Mouse (Mus musculus): ENCODE results near the gene Ffar4. TPM values are rescaled to one million over a fixed set of nuclear protein-coding genes. Genes with fewer than 3 reads are reported as not detected.

Ffar4 gene
- not detected in 2 replicates for polyA plus RNA-seq (2016; fragmentation: Nextera tagmentation; extraction: Ambion mirVana)

GRCm38 (mm10) chr19:38096858-38097758, at the start of gene Ffar4:
Gene Ffar4, plus strand, starts transcription at chr19:38097071.
- H3K4me1 ChIP-seq: peaks cover 11% of the 10 kb centered on the region
- H3K4me2 ChIP-seq (replicated peaks): peak within 1 kb of the TSS; percentile 59
- WGBS: under 1% methylated on average over 77 of the region's 77 CpGs
- no peak for ATAC-seq (ENCODE audit: insufficient number of reproducible peaks, insufficient read depth, low FRiP score, low TSS enrichment)
- H3K4me3 ChIP-seq: peak within 1 kb of the TSS; percentile 35
- H3K9me3 ChIP-seq: no peaks in the 10 kb centered on the region
- H3K27ac ChIP-seq: no peak within 1 kb of the TSS
- no peaks in the 10 kb centered on the region for H3K36me3 ChIP-seq
- H3K9ac ChIP-seq: no peak within 1 kb of the TSS; the same call in 1 of the 2 replicates
- peaks cover 47% of the 10 kb centered on the region for H3K27me3 ChIP-seq

- Histone ChIP-seq H3K4me2 (replicated peaks) (no peak overlapping the region), H3K36me3 (no peaks in the 10 kb centered on the region), H3K9ac (no peak overlapping the region), H3K4me1 (peaks cover 3% of the 10 kb centered on the region; the same call in 1 of the 2 replicates), H3K9me3 (no peaks in the 10 kb centered on the region), H3K4me3 (no peak overlapping the region), H3K27me3 (no peaks in the 10 kb centered on the region), H3K27ac (no peak overlapping the region)
- 81% methylated on average over 1 of the region's 1 CpGs for WGBS
- ATAC-seq (ENCODE audit: insufficient number of reproducible peaks, insufficient read depth, low FRiP score, low TSS enrichment): no peak
These were observed 47.2 kb upstream of the Ffar4 start for GRCm38 (mm10) chr19:38049686-38050085.

DNA sequence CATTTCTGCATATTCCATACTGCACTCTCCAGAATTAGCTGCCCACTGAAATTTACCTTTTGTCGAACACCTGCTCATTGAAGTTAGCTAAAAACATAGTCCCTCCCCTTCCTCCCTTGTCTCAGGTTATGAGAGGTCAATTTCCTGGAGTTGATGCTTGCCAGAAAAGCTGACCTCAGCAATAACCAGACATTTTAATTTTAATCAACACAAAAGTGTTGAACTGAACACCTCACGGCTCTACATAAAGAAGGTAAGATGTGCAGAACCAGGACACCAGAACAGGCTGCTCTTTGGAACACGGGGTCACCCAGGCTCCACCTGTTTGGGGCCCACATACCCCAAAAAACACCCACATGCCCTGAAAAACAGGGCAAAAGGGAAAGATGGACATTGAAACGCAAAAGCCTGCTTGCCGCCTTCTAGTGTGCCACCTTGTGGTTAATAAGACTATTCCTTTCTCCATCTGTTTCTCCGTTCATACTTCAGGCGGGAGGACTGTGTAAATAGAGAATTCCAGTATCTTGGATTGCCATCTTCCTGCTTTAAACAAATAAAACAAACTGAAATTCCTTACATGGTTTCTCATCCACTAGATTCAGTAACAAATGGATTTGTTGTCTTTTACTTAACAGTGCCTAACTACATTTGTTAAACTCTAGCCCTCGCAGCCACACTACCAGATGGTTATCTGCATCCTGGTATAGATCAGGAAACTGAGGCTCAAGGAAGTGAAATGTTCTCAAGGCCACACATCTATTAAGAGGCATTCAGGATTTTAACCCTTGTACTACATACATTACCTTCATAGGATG, 43.4 kb upstream of the Ffar4 start:
- no peak for ATAC-seq (ENCODE audit: insufficient number of reproducible peaks, insufficient read depth, low FRiP score, low TSS enrichment)
- H3K27ac ChIP-seq: 0 out of 2 replicates have a peak overlapping the region, but pooled peaks have one; percentile 26
- peak overlapping the region; percentile 69 for H3K4me3 ChIP-seq
- WGBS: 26% methylated on average over 8 of the region's 8 CpGs
- no peaks in the 10 kb centered on the region for H3K9me3 ChIP-seq
- 0 out of 2 replicates have a peak overlapping the region, but pooled peaks have one; percentile 48 for H3K9ac ChIP-seq
- H3K4me1 ChIP-seq: peaks cover 12% of the 10 kb centered on the region; the same call in 1 of the 2 replicates
- peak overlapping the region; percentile 61 for H3K4me2 ChIP-seq (replicated peaks)
- no peaks in the 10 kb centered on the region for H3K36me3 ChIP-seq
- no peaks in the 10 kb centered on the region for H3K27me3 ChIP-seq

DNA sequence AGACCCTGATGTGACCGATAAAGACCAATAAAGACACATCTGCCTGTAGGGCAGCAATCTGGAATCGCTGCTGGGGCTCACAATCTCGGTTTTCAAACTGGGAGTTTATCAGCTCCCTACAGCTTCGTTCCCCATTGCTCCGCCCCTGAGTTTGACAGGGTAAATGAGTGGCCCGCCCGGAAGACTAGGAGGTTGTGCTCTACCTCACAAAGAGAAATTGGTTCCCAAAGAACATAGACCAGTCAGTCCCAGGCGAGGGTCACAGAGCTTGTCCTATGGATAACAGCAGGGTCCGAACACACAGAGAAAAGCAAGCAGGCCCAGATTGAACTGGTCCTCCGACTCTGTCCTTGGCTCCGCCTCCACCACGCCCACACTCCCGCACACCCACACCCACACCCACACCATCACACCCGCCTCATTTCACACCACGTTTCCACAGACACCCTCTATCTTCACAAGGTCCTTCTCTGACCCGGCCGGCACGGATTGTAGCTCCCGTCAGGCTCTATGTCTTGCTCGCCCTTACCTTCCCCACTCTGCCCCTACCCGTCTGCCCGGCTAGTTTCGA, 42.6 kb upstream of the Ffar4 start:
- H3K9me3 ChIP-seq: no peaks in the 10 kb centered on the region
- peak overlapping the region; percentile 48 for H3K9ac ChIP-seq
- ATAC-seq (ENCODE audit: insufficient number of reproducible peaks, insufficient read depth, low FRiP score, low TSS enrichment): peak; percentile 91
- H3K36me3 ChIP-seq: peaks cover 5% of the 10 kb centered on the region; the same call in 1 of the 2 replicates
- peaks cover 12% of the 10 kb centered on the region; the same call in 1 of the 2 replicates for H3K4me1 ChIP-seq
- peak overlapping the region; percentile 69 for H3K4me3 ChIP-seq
- peak overlapping the region; percentile 61 for H3K4me2 ChIP-seq (replicated peaks)
- peak overlapping the region; percentile 26; the same call in 1 of the 2 replicates for H3K27ac ChIP-seq
- no peaks in the 10 kb centered on the region for H3K27me3 ChIP-seq
- under 1% methylated on average over 23 of the region's 23 CpGs for WGBS

DNA sequence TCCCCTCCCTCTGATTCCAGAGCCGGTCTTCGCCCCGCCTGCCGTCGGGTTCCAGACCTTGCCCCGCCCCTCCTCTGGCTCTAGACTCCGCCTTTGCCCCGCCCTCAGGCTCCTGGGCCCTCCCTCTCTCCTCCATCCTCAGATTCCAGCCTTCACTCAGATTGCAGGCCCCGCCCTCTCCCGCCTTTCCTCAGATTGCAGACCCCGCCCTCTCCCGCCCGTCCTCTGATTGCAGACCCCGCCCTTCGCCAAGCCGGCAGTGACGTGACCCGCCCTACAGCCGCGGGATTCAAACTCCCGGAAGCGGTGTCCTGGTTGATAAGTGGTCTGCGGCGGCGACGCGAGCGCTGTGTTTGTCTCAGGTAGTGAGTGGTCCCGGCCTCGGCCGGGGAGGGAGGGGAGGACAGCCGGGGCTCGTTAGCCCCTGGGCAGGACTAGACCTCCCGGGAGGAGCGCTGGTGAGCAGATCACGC, 42.1 kb upstream of the Ffar4 start, which contains the start of gene Cep55:
TSS of gene Cep55 (plus strand) at position 292 of the 473 bp plus-strand sequence.
- Histone ChIP-seq H3K27me3 (no peaks in the 10 kb centered on the region), H3K4me3 (peak within 1 kb of the TSS; percentile 69), H3K36me3 (peaks cover 10% of the 10 kb centered on the region), H3K9me3 (no peaks in the 10 kb centered on the region), H3K4me1 (peaks cover 12% of the 10 kb centered on the region; the same call in 1 of the 2 replicates), H3K27ac (peak within 1 kb of the TSS; percentile 61; the same call in 1 of the 2 replicates), H3K4me2 (replicated peaks) (peak within 1 kb of the TSS; percentile 61), H3K9ac (peak within 1 kb of the TSS; percentile 51)
- WGBS: 1% methylated on average over 36 of the region's 36 CpGs
- peak; percentile 90 for ATAC-seq (ENCODE audit: insufficient number of reproducible peaks, insufficient read depth, low FRiP score, low TSS enrichment)

GRCm38 (mm10) chr19:38055798-38056197, 41.1 kb upstream of the Ffar4 start:
- Histone ChIP-seq H3K36me3 (peaks cover 19% of the 10 kb centered on the region), H3K9ac (no peak overlapping the region), H3K27me3 (no peaks in the 10 kb centered on the region), H3K4me1 (peaks cover 12% of the 10 kb centered on the region; the same call in 1 of the 2 replicates), H3K9me3 (no peaks in the 10 kb centered on the region), H3K27ac (no peak overlapping the region), H3K4me3 (peak overlapping the region; percentile 69), H3K4me2 (replicated peaks) (peak overlapping the region; percentile 61)
- ATAC-seq (ENCODE audit: insufficient number of reproducible peaks, insufficient read depth, low FRiP score, low TSS enrichment): no peak
- WGBS: 19% methylated on average over 6 of the region's 6 CpGs

DNA sequence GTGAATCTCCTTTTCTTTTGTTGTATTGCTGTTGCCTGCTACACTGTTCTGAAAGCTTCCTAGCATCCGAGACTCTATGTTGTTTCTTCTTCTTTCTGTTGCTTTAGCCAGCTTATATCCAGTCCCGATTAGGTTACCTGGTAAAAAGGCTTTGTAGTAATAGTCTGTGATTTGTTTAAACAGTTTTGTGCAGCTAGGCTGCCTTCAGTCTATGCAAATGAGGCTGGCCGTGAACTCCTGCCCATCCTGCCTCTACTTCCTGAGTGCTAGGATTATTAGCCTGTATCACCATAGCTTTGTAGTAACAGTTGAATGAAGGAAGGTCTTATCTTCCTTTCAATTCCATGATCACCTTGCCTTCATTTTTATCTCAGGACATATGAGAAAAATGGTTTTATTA, 40.6 kb upstream of the Ffar4 start:
- WGBS: 47% methylated on average over 3 of the region's 3 CpGs
- peaks cover 24% of the 10 kb centered on the region for H3K36me3 ChIP-seq
- no peaks in the 10 kb centered on the region for H3K27me3 ChIP-seq
- H3K4me1 ChIP-seq: peaks cover 12% of the 10 kb centered on the region; the same call in 1 of the 2 replicates
- no peak for ATAC-seq (ENCODE audit: insufficient number of reproducible peaks, insufficient read depth, low FRiP score, low TSS enrichment)
- no peak overlapping the region for H3K9ac ChIP-seq
- peak overlapping the region; percentile 61 for H3K4me2 ChIP-seq (replicated peaks)
- no peaks in the 10 kb centered on the region for H3K9me3 ChIP-seq
- H3K27ac ChIP-seq: no peak overlapping the region
- H3K4me3 ChIP-seq: peak overlapping the region; percentile 69; the same call in 1 of the 2 replicates

DNA sequence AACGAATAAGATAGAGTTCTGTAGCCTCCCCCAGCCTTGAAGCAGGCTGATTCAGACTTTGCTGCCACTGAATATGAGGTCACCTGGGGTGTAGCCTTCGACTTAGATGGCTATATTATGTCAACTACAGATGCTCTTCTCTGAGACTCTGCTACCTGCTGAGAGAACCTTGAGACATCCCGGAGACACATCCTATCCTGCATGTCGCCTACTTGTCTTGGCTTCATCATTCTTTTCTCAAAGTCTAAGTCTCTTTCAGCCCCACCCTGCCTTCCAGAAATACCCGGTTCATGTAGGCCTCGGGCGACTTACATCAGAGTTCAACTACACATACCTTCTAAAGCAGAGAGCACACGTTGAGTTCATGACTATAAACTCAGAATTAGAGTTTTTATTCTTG, 39.9 kb upstream of the Ffar4 start:
- no peaks in the 10 kb centered on the region for H3K27me3 ChIP-seq
- no peak overlapping the region for H3K27ac ChIP-seq
- H3K4me2 ChIP-seq (replicated peaks): no peak overlapping the region
- peaks cover 12% of the 10 kb centered on the region; the same call in 1 of the 2 replicates for H3K4me1 ChIP-seq
- H3K36me3 ChIP-seq: peaks cover 25% of the 10 kb centered on the region
- no peaks in the 10 kb centered on the region for H3K9me3 ChIP-seq
- 90% methylated on average over 8 of the region's 8 CpGs for whole genome bisulfite sequencing
- H3K9ac ChIP-seq: no peak overlapping the region
- ATAC-seq (ENCODE audit: insufficient number of reproducible peaks, insufficient read depth, low FRiP score, low TSS enrichment): no peak
- no peak overlapping the region for H3K4me3 ChIP-seq

DNA sequence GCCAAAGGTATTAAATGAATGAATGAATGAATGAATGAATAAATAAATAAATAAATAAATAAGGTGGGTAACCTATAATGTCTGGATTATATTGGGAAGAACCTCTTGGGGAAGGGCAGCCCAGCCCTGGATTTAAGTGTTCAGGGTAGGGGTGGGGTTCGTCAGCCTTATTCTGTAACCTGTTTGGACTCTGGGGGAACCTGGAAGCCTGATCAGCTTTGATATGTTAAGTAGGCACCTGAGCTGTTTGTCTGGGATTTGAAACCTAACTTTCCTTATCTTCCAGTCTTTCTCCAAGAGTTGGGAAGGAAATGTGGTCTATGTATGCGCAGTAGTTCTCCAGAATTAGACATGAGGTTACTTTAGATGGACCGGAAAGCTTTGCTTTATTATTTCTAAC, 33.7 kb upstream of the Ffar4 start:
- no peak for ATAC-seq (ENCODE audit: insufficient number of reproducible peaks, insufficient read depth, low FRiP score, low TSS enrichment)
- Histone ChIP-seq H3K4me2 (replicated peaks) (no peak overlapping the region), H3K9ac (no peak overlapping the region), H3K27ac (no peak overlapping the region), H3K36me3 (peaks cover 38% of the 10 kb centered on the region), H3K4me1 (no peaks in the 10 kb centered on the region), H3K27me3 (no peaks in the 10 kb centered on the region), H3K4me3 (no peak overlapping the region), H3K9me3 (no peaks in the 10 kb centered on the region)
- WGBS: 86% methylated on average over 3 of the region's 3 CpGs

- no peak for ATAC-seq (ENCODE audit: insufficient number of reproducible peaks, insufficient read depth, low FRiP score, low TSS enrichment)
- H3K4me2 ChIP-seq (replicated peaks): no peak overlapping the region
- H3K9me3 ChIP-seq: no peaks in the 10 kb centered on the region
- WGBS: 92% methylated on average over 1 of the region's 1 CpGs
- H3K36me3 ChIP-seq: peaks cover 37% of the 10 kb centered on the region
- no peaks in the 10 kb centered on the region for H3K4me1 ChIP-seq
- no peak overlapping the region for H3K4me3 ChIP-seq
- H3K27me3 ChIP-seq: no peaks in the 10 kb centered on the region
- H3K9ac ChIP-seq: no peak overlapping the region
- H3K27ac ChIP-seq: no peak overlapping the region
These were observed 32.8 kb upstream of the Ffar4 start for GRCm38 (mm10) chr19:38064051-38064450.

- H3K9me3 ChIP-seq: no peaks in the 10 kb centered on the region
- no peak overlapping the region for H3K4me3 ChIP-seq
- no peak overlapping the region for H3K4me2 ChIP-seq (replicated peaks)
- no peak overlapping the region for H3K27ac ChIP-seq
- no peak for ATAC-seq (ENCODE audit: insufficient number of reproducible peaks, insufficient read depth, low FRiP score, low TSS enrichment)
- no peaks in the 10 kb centered on the region for H3K27me3 ChIP-seq
- 95% methylated on average over 5 of the region's 5 CpGs for WGBS
- H3K9ac ChIP-seq: no peak overlapping the region
- H3K36me3 ChIP-seq: peaks cover 43% of the 10 kb centered on the region
- H3K4me1 ChIP-seq: no peaks in the 10 kb centered on the region
These were observed 23.6 kb upstream of the Ffar4 start for GRCm38 (mm10) chr19:38073226-38073625.

All from embryonic facial prominence, embryonic 12.5 days (tissue).